Mouse (Mus musculus) embryonic facial prominence, embryonic 14.5 days (tissue): ENCODE data around the gene Lrrc38. TPM values are rescaled to one million over a fixed set of nuclear protein-coding genes. Genes with fewer than 3 reads are reported as not detected.

Source experiments
- ATAC-seq: fragments of 200-750 bp; cut with Nextera tagmentation; 2 replicates; pipeline ENCODE4 v1.8.0; 2017; ENCODE audit warnings: low read depth, moderate number of reproducible peaks, moderate TSS enrichment
- DNase-seq: peaks from one replicate; pipeline ENCODE4 v3.0.0-alpha.2; 2015; ENCODE audit warnings: low spot score
- H3K27ac ChIP-seq: fragments of 300-500 bp; sonication (generic); replicated peaks from 2 replicates; pipeline ENCODE4 v1.5.1; 2014; ENCODE audit warnings: low read depth, mild to moderate bottlenecking, low read length, moderate library complexity
- H3K27me3 ChIP-seq: fragments of 300-500 bp; sonication (generic); replicated peaks from 2 replicates; pipeline ENCODE4 v1.6.1; 2014; ENCODE audit warnings: low read length; ENCODE audit not compliant: control insufficient read depth, insufficient read depth
- H3K36me3 ChIP-seq: fragments of 300-500 bp; sonication (generic); 2 replicates; pipeline ENCODE4 v1.6.1; 2014; ENCODE audit warnings: low read length, mixed read lengths; ENCODE audit not compliant: control insufficient read depth, insufficient read depth
- H3K4me1 ChIP-seq: fragments of 300-500 bp; sonication (generic); 2 replicates; pipeline ENCODE4 v1.6.1; 2014; ENCODE audit warnings: antibody characterized with exemption, low read length; ENCODE audit not compliant: control insufficient read depth, insufficient read depth
- H3K4me2 ChIP-seq: fragments of 300-500 bp; sonication (generic); 2 replicates; pipeline ENCODE4 v1.6.1; 2014; ENCODE audit warnings: low read depth, mild to moderate bottlenecking, low read length, moderate library complexity, mixed read lengths
- H3K4me3 ChIP-seq: fragments of 300-500 bp; sonication (generic); 2 replicates; pipeline ENCODE4 v1.5.1; 2014; ENCODE audit warnings: low read depth, mild to moderate bottlenecking, low read length
- H3K9ac ChIP-seq: fragments of 300-500 bp; sonication (generic); 2 replicates; pipeline ENCODE4 v1.6.1; 2014; ENCODE audit warnings: low read depth, mild to moderate bottlenecking, low read length, moderate library complexity, mixed read lengths
- H3K9me3 ChIP-seq: fragments of 300-500 bp; sonication (generic); 2 replicates; pipeline ENCODE4 v1.6.1; 2016; ENCODE audit warnings: low read length; ENCODE audit not compliant: control insufficient read depth
- WGBS: fragments of 180-500 bp; shearing (Covaris S2); extraction: QIAGEN DNeasy Blood & Tissue Kit; methylation state at CpG from one replicate; pipeline ENCODE4 v1.1.7; 2014; 5-methylcytosine and 5-hydroxymethylcytosine counted together
- polyA plus RNA-seq: library from polyadenylated mRNA; unstranded; fragments of >200 nt; fragmentation: Nextera tagmentation; extraction: Ambion mirVana; gene quantifications from 2 replicates; pipeline ENCODE4 v1.2.1, GENCODE M21; 2014

The Lrrc38 gene
- polyA plus RNA-seq, 1 experiment from 2014 or later, result 2.3 TPM

DNA sequence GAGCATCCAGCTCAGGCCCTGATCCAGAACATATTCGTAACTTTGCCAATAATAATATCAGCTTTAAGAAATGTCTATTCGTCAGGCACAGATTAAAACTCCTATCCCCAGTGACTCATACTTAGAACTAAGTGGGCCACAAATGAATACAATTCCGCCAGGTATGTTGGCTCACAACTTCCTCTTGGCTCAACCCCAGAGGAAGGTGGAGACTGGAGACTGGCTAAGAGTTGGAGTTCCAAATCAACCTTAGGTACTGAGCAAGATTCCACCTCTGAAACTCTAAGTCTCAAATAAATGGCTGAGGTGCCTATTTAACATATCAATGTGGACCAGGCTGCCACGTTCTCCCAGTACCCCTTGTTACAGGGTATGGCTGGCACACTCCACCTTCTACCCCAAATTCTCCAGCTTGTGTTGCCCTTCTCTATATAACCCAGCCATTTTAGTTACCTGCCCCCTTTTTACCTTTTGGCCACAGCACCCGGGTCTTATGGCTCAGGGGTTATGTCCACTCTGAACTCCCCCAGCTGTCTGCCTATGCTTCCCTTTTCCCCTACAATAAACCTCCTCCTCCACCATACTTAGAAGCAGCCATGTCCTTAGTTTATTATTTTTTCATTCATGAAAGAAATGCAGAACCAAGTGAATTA, 62.1 kb downstream of the Lrrc38 start:
- Histone ChIP-seq H3K27me3 (no peaks in the 10 kb centered on the region), H3K9ac (peak overlapping the region; percentile 68), H3K4me3 (peak overlapping the region; percentile 53), H3K9me3 (peaks cover 15% of the 10 kb centered on the region), H3K36me3 (peaks cover 31% of the 10 kb centered on the region), H3K4me1 (0 out of 2 replicates have a peak, but pooled peaks cover 3% of the 10 kb centered on the region), H3K4me2 (peak overlapping the region; percentile 55), H3K27ac (no peak overlapping the region)
- ATAC-seq, result no peak
- 71% methylated on average over 5 of the region's 5 CpGs for WGBS
- peak; percentile 2 for DNase-seq

- H3K36me3 ChIP-seq, result peaks cover 38% of the 10 kb centered on the region
- peaks cover 15% of the 10 kb centered on the region for H3K9me3 ChIP-seq
- 0 out of 2 replicates have a peak, but pooled peaks cover 3% of the 10 kb centered on the region for H3K4me1 ChIP-seq
- DNase-seq, result peak; percentile 96
- peak within 1 kb of the TSS; percentile 55 for H3K4me2 ChIP-seq
- peak within 1 kb of the TSS; percentile 83 for H3K27ac ChIP-seq
- ATAC-seq, result peak; percentile 95
- peak within 1 kb of the TSS; percentile 68 for H3K9ac ChIP-seq
- no peaks in the 10 kb centered on the region for H3K27me3 ChIP-seq
- 1% methylated on average over 50 of the region's 50 CpGs for WGBS
- H3K4me3 ChIP-seq, result peak within 1 kb of the TSS; percentile 53
These were observed 62.9 kb downstream of the Lrrc38 start, which contains the start of gene Pramef8 for GRCm38 (mm10) chr4:143412219-143413092. Gene Pramef8, plus strand, starts transcription at chr4:143412426.

DNA sequence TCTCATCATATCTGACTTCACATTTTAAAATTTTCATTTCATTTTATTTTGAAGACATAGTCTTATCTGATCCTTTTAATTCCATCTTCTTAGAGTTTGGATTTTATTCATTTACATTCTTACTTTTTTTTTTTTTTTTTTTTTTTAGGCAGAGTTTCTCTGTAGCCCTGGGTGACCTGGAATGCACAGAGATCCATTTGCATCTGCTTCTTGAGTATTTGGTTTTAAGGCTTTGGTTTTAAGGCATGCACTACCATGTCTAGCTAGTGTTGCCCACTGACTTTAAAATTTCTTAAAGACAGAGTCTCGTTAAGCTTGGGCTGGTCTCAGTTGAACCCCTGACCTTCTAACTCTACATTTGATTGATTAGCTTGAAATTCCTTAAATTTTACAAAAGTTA, 64.1 kb downstream of the Lrrc38 start:
- Histone ChIP-seq H3K9ac (no peak overlapping the region), H3K27ac (no peak overlapping the region), H3K9me3 (peaks cover 15% of the 10 kb centered on the region), H3K4me3 (peak overlapping the region; percentile 53), H3K27me3 (no peaks in the 10 kb centered on the region), H3K4me1 (0 out of 2 replicates have a peak, but pooled peaks cover 3% of the 10 kb centered on the region), H3K4me2 (no peak overlapping the region), H3K36me3 (peaks cover 50% of the 10 kb centered on the region)
- ATAC-seq (no peak), DNase-seq (no peak)
- 97% methylated on average over 1 of the region's 1 CpGs for WGBS

DNA sequence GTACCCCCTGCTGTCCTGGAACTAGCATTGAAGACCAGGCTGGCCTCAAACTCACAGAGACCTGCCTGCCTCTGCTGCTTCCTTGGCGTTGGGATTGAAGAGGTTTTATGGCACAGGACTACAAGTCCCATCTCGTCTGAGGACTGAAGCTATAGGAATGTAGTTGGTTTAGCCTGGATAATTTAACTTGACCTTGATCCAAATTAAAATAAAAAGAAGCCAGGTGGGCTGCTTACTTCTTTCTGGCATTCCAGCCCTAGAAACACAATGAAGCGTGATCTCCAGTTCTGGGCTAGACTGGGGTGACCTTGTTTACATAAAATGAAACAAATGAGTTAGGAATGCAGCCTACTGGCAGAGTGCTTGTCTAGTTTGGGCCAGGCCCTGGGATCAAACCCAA, 64.6 kb downstream of the Lrrc38 start:
- Histone ChIP-seq H3K4me1 (0 out of 2 replicates have a peak, but pooled peaks cover 3% of the 10 kb centered on the region), H3K27ac (no peak overlapping the region), H3K27me3 (no peaks in the 10 kb centered on the region), H3K4me2 (no peak overlapping the region), H3K9me3 (peaks cover 15% of the 10 kb centered on the region), H3K36me3 (peaks cover 55% of the 10 kb centered on the region), H3K9ac (no peak overlapping the region), H3K4me3 (no peak overlapping the region)
- WGBS, result 97% methylated on average over 3 of the region's 3 CpGs
- DNase-seq (no peak), ATAC-seq (no peak)

Other genes starting within 250 kb of the Lrrc38 start
- 11.5 and 11.6 TPM in 2 replicates for gene Prdm2, start 136.8 kb upstream of the Lrrc38 start, polyA plus RNA-seq
- gene Pdpn, start 50.2 kb upstream of the Lrrc38 start, polyA plus RNA-seq, result 67.1 and 70.2 TPM in 2 replicates
- not detected in 2 replicates for gene Pramel1, start 44.7 kb downstream of the Lrrc38 start, polyA plus RNA-seq
- 8.8 and 12.1 TPM in 2 replicates for gene Pramef8, start 62.7 kb downstream of the Lrrc38 start, polyA plus RNA-seq
- not detected in 2 replicates for gene Oog4, start 100.6 kb downstream of the Lrrc38 start, polyA plus RNA-seq
- not detected in 2 replicates for gene Gm13043, start 161.6 kb downstream of the Lrrc38 start, polyA plus RNA-seq
- gene Gm13040, start 186.2 kb downstream of the Lrrc38 start, polyA plus RNA-seq, result not detected in 2 replicates
- not detected in 2 replicates for gene BC080695, start 201.9 kb downstream of the Lrrc38 start, polyA plus RNA-seq
- not detected in 2 replicates for gene Gm13057, start 202.0 kb downstream of the Lrrc38 start, polyA plus RNA-seq